Mouse (Mus musculus) CH12.LX (cell line): ENCODE data around the gene Rnf10. TPM values are rescaled to one million over a fixed set of nuclear protein-coding genes. Genes with fewer than 3 reads are reported as not detected.
A peak's percentile ranks its signal among the peaks of the same experiment; 100 is the strongest.

ENCODE experiments used
- DNase-seq: peaks from one replicate; pipeline ENCODE4 v3.0.0-alpha.2; 2013; ENCODE audit errors: extremely low read depth
- H3K27ac ChIP-seq: 2 replicates; pipeline ENCODE4 v1.5.1; 2012; ENCODE audit warnings: low read depth, mild to moderate bottlenecking, control low read depth, moderate library complexity; ENCODE audit not compliant: insufficient read depth
- H3K27me3 ChIP-seq: replicated peaks from 2 replicates; pipeline ENCODE3; 2012; ENCODE audit warnings: inconsistent platforms
- H3K36me3 ChIP-seq, 2 experiments: replicated peaks in 1 of 2; 2 replicates each; pipeline versions ENCODE3 to v1.6.1; 2012; ENCODE audit warnings: inconsistent platforms in 1 of 2, low read length in 1 of 2, mild to moderate bottlenecking in 1 of 2, mixed read lengths in 1 of 2, moderate library complexity in 1 of 2; ENCODE audit not compliant: control insufficient read depth in 1 of 2, insufficient read depth in 1 of 2
- H3K4me1 ChIP-seq, 2 experiments: 2 replicates each; pipeline ENCODE4 v1.6.1; 2012; ENCODE audit warnings: inconsistent platforms in 1 of 2, moderate library complexity in 1 of 2; ENCODE audit not compliant: insufficient read depth in 2 of 2, control insufficient read depth in 1 of 2
- H3K4me2 ChIP-seq: 2 replicates; pipeline ENCODE4 v1.6.1; 2012; ENCODE audit warnings: low read depth, mild to moderate bottlenecking, control low read depth; ENCODE audit not compliant: poor library complexity, insufficient read depth, severe bottlenecking
- H3K4me3 ChIP-seq, 3 experiments: fragments of 150-350 bp in 1 of 3; sonication (generic) in 1 of 3; replicated peaks in 1 of 3; 2 replicates each; pipeline versions ENCODE3 to v1.5.1; 2011 to 2012; ENCODE audit warnings: low read depth in 2 of 3, low read length in 2 of 3, mild to moderate bottlenecking in 2 of 3, moderate library complexity in 2 of 3, control low read depth in 1 of 3, improper control_type of control experiment in 1 of 3, inconsistent platforms in 1 of 3, mixed read lengths in 1 of 3; ENCODE audit not compliant: poor library complexity in 1 of 3
- H3K79me2 ChIP-seq: replicated peaks from 2 replicates; pipeline ENCODE4 v1.6.1; 2012; ENCODE audit warnings: mild to moderate bottlenecking, moderate library complexity; ENCODE audit not compliant: control insufficient read depth, poor library complexity, insufficient read depth, severe bottlenecking; ENCODE audit errors: extremely low read depth
- H3K9ac ChIP-seq: 2 replicates; pipeline ENCODE4 v1.6.1; 2012; ENCODE audit warnings: low read depth, mild to moderate bottlenecking, control low read depth, moderate library complexity; ENCODE audit not compliant: insufficient read depth
- H3K9me3 ChIP-seq: replicated peaks from 2 replicates; pipeline ENCODE3; 2012; ENCODE audit warnings: low read length, inconsistent platforms, mixed read lengths
- BHLHE40 ChIP-seq: IDR thresholded peaks from 2 replicates; pipeline ENCODE4 v1.6.1; 2011; ENCODE audit warnings: mild to moderate bottlenecking, low read depth, low read length, improper control_type of control experiment
- CHD1 ChIP-seq: IDR thresholded peaks from 2 replicates; pipeline ENCODE4 v1.6.1; 2012; ENCODE audit warnings: low read depth, low read length, improper control_type of control experiment, inconsistent platforms
- CTCF ChIP-seq, 2 experiments: IDR thresholded peaks in 1 of 2; conservative IDR thresholded peaks in 1 of 2; 2 replicates each; pipeline ENCODE4 v1.5.1; 2011 to 2012; ENCODE audit warnings: low read depth in 2 of 2, low read length in 2 of 2, improper control_type of control experiment in 1 of 2, inconsistent platforms in 1 of 2, mild to moderate bottlenecking in 1 of 2, moderate library complexity in 1 of 2
- E2F4 ChIP-seq: IDR thresholded peaks from 2 replicates; pipeline ENCODE4 v1.6.1; 2011; ENCODE audit warnings: low read depth, low read length, improper control_type of control experiment; ENCODE audit not compliant: insufficient replicate concordance
- ELF1 ChIP-seq: IDR thresholded peaks from 2 replicates; pipeline ENCODE4 v1.6.1; 2014; ENCODE audit warnings: low read depth, mild to moderate bottlenecking, inconsistent platforms, low read length, improper control_type of control experiment
- GABPA ChIP-seq: IDR thresholded peaks from 2 replicates; pipeline ENCODE4 v1.6.1; 2012; ENCODE audit warnings: low read depth, low read length, improper control_type of control experiment, inconsistent platforms; ENCODE audit not compliant: insufficient replicate concordance
- HCFC1 ChIP-seq: IDR thresholded peaks from 2 replicates; pipeline ENCODE4 v1.6.1; 2012; ENCODE audit warnings: low read depth, mild to moderate bottlenecking, inconsistent platforms, low read length, improper control_type of control experiment
- IRF4 ChIP-seq: IDR thresholded peaks from 2 replicates; pipeline ENCODE4 v1.6.1; 2014; ENCODE audit warnings: low read depth, mild to moderate bottlenecking, inconsistent platforms, low read length, improper control_type of control experiment
- JUN ChIP-seq: IDR thresholded peaks from 2 replicates; pipeline ENCODE4 v1.6.1; 2011; ENCODE audit warnings: low read depth, mild to moderate bottlenecking, low read length, improper control_type of control experiment, moderate library complexity; ENCODE audit not compliant: insufficient read depth
- JUND ChIP-seq: conservative IDR thresholded peaks from 2 replicates; pipeline ENCODE4 v1.6.1; 2011; ENCODE audit warnings: low read depth, low read length, improper control_type of control experiment
- KAT2A ChIP-seq: IDR thresholded peaks from 2 replicates; pipeline ENCODE4 v1.6.1; 2012; ENCODE audit warnings: low read length, improper control_type of control experiment, inconsistent platforms; ENCODE audit not compliant: insufficient replicate concordance
- MAX ChIP-seq: IDR thresholded peaks from 2 replicates; pipeline ENCODE4 v1.6.1; 2011; ENCODE audit warnings: low read length, improper control_type of control experiment
- MAZ ChIP-seq: IDR thresholded peaks from 2 replicates; pipeline ENCODE4 v1.6.1; 2012; ENCODE audit warnings: low read depth, mild to moderate bottlenecking, inconsistent platforms, low read length, improper control_type of control experiment, moderate library complexity
- MEF2A ChIP-seq: IDR thresholded peaks from 2 replicates; pipeline ENCODE4 v1.6.1; 2014; ENCODE audit warnings: low read depth, mild to moderate bottlenecking, inconsistent platforms, low read length, improper control_type of control experiment, borderline replicate concordance
- MYC ChIP-seq: IDR thresholded peaks from 2 replicates; pipeline ENCODE4 v1.6.1; 2011; ENCODE audit warnings: low read depth, mild to moderate bottlenecking, improper control_type of control experiment, low read length
- NELFE ChIP-seq: IDR thresholded peaks from 2 replicates; pipeline ENCODE4 v1.6.1; 2011; ENCODE audit warnings: low read depth, low read length, improper control_type of control experiment
- NRF1 ChIP-seq: IDR thresholded peaks from 2 replicates; pipeline ENCODE4 v1.6.1; 2014; ENCODE audit warnings: low read depth, mild to moderate bottlenecking, inconsistent platforms, low read length, improper control_type of control experiment, moderate library complexity
- RAD21 ChIP-seq: IDR thresholded peaks from 2 replicates; pipeline ENCODE4 v1.6.1; 2011; ENCODE audit warnings: low read depth, mild to moderate bottlenecking, low read length, improper control_type of control experiment, moderate library complexity
- RCOR1 ChIP-seq: conservative IDR thresholded peaks from 2 replicates; pipeline ENCODE4 v1.6.1; 2012; ENCODE audit warnings: low read depth, mild to moderate bottlenecking, inconsistent platforms, low read length, improper control_type of control experiment
- SIN3A ChIP-seq: IDR thresholded peaks from 2 replicates; pipeline ENCODE4 v1.6.1; 2012; ENCODE audit warnings: low read length, improper control_type of control experiment, inconsistent platforms
- SMC3 ChIP-seq: IDR thresholded peaks from 2 replicates; pipeline ENCODE4 v1.6.1; 2011; ENCODE audit warnings: low read depth, low read length, improper control_type of control experiment
- TBP ChIP-seq: conservative IDR thresholded peaks from 2 replicates; pipeline ENCODE4 v1.6.1; 2011; ENCODE audit warnings: low read depth, low read length, improper control_type of control experiment
- UBTF ChIP-seq: IDR thresholded peaks from 2 replicates; pipeline ENCODE4 v1.6.1; 2012; ENCODE audit warnings: low read depth, mild to moderate bottlenecking, inconsistent platforms, low read length, improper control_type of control experiment, moderate library complexity
- ZC3H11A ChIP-seq: IDR thresholded peaks from 2 replicates; pipeline ENCODE4 v1.6.1; 2012; ENCODE audit warnings: low read depth, mild to moderate bottlenecking, inconsistent platforms, low read length, improper control_type of control experiment
- ZNF384 ChIP-seq: IDR thresholded peaks from 2 replicates; pipeline ENCODE4 v1.6.1; 2012; ENCODE audit warnings: low read depth, low read length, improper control_type of control experiment, inconsistent platforms
- dilution Hi-C: fragments of 300-500 bp; cut with MboI; formaldehyde crosslinking; loops from 2 replicates; pipeline ENCODE4 v1.14.3; 2020; ENCODE audit warnings: low sequenced_read_pairs; ENCODE audit not compliant: extremely low pct_unique_long_range_greater_than_20kb, extremely low pct_ligation_motif_present
- in situ Hi-C: fragments of 300-500 bp; cut with MboI; formaldehyde crosslinking; loops from 3 replicates; pipeline ENCODE4 v1.14.3; 2019; ENCODE audit warnings: low sequenced_read_pairs, low pct_ligation_motif_present, low pct_unique_long_range_greater_than_20kb, mixed read lengths
- polyA plus RNA-seq: library from polyadenylated mRNA; unstranded; fragments of >175 nt; gene quantifications from 2 replicates; pipeline ENCODE4 v1.2.1, GENCODE M21; 2012; ENCODE audit warnings: low read depth; ENCODE audit not compliant: insufficient read length
- total RNA-seq, 2 experiments: library from RNA; depleted of rRNA; stranded (reverse); fragments of 300-350 nt in 1 of 2; fragments of >200 nt in 1 of 2; gene quantifications; 2 replicates each; pipeline ENCODE4 v1.2.3; 2012 to 2014

The Rnf10 gene
- total and polyA plus RNA-seq, 3 experiments = 38.5 to 187 (median 63.6) TPM

DNA sequence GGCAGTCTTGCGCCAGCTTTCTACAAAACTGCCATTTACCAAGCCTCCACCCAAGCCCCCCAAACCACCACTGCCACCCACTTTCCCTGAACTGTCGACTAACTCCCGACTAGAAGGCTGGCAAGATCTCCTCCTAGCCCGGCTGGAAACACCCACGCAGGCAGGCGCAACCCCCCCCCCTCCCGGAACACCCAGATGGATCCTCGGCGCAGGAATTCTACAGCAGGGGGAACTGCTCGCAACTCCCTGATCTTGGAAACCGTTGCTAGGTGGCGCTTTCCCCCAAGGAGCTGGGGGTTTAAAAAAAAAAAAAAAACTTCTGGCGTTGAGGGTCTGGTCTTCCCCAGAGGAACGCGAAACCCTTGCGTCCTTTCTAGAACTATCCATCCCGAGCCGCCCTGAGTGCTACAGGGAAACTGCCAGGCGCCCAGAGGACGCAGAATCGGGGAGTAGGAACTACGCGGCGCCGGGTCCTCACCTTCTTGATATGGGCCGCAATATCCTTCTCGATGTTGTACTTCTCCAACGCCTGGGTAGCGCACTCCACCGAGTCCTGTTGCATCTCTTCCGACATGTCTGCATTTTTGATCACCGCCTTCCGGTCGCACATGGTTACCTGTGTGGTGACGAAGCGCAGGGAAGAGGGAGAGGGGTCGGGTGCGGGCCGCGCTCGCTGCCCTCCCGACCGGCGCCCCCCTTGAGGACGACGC, 27.5 kb upstream of the Rnf10 start:
- dilution Hi-C loops = no loop called here
- peak; percentile 42 for DNase-seq
- Histone ChIP-seq H3K36me3 (peaks cover 22 to 43% of the 10 kb centered on the region in 2 experiments), H3K4me2 (peak overlapping the region; percentile 61; the same call in 1 of the 2 replicates), H3K4me3 (peak overlapping the region; percentile 67 to 86 (median 76)), H3K4me1 (peaks cover 0 to 22% of the 10 kb centered on the region in 2 experiments; a peak in 3 of 4 replicates), H3K27ac (peak overlapping the region; percentile 62; the same call in 1 of the 2 replicates), H3K27me3 (no peaks in the 10 kb centered on the region), H3K79me2 (peaks cover 18% of the 10 kb centered on the region), H3K9me3 (peaks cover 3% of the 10 kb centered on the region), H3K9ac (peak overlapping the region; percentile 41)
- in situ Hi-C loops = loop anchor here (5.0 kb wide), 1 partner anchor 42 kb away; the partner anchor contains the start of genes Gatc and Triap1
- TF ChIP-seq GABPA (no peak), CTCF (conservative IDR thresholded peaks at IDR 0.05 in 1 of 2, IDR thresholded peaks at IDR 0.05 in 1 of 2; ENCODE audit: low read depth in 2 of 2, low read length in 2 of 2) (peak in 1 of 2 experiments; percentile 52; a peak in 2 of 4 replicates), IRF4 (0 out of 2 replicates have a peak, but pooled peaks have one; percentile 10), ZNF384 (peak; percentile 96), MEF2A (0 out of 2 replicates have a peak, but pooled peaks have one; percentile 10), ELF1 (peak; percentile 17; the same call in 1 of the 2 replicates), ZC3H11A (no peak), MAX (0 out of 2 replicates have a peak, but pooled peaks have one; percentile 37), NRF1 (no peak), UBTF (peak; percentile 2; the same call in 1 of the 2 replicates), MAZ (peak; percentile 58; the same call in 1 of the 2 replicates), SMC3 (peak; percentile 13; the same call in 1 of the 2 replicates), TBP (no peak), SIN3A (peak; percentile 77), RCOR1 (0 out of 2 replicates have a peak, but pooled peaks have one; percentile 30), JUN (no peak), HCFC1 (0 out of 2 replicates have a peak, but pooled peaks have one; percentile 11), JUND (no peak), NELFE (no peak), CHD1 (0 out of 2 replicates have a peak, but pooled peaks have one; percentile 59), RAD21 (peak; percentile 34), MYC (0 out of 2 replicates have a peak, but pooled peaks have one; percentile 21), E2F4 (no peak), KAT2A (no peak), BHLHE40 (no peak)
